Mouse (Mus musculus): ENCODE data around the gene Fastkd1.
"Not testable (repeated sequence)": the region's sequence is repeated elsewhere in the genome, so short reads cannot be mapped to it uniquely, and the experiment has no call there.

Gene Fastkd1

DNA sequence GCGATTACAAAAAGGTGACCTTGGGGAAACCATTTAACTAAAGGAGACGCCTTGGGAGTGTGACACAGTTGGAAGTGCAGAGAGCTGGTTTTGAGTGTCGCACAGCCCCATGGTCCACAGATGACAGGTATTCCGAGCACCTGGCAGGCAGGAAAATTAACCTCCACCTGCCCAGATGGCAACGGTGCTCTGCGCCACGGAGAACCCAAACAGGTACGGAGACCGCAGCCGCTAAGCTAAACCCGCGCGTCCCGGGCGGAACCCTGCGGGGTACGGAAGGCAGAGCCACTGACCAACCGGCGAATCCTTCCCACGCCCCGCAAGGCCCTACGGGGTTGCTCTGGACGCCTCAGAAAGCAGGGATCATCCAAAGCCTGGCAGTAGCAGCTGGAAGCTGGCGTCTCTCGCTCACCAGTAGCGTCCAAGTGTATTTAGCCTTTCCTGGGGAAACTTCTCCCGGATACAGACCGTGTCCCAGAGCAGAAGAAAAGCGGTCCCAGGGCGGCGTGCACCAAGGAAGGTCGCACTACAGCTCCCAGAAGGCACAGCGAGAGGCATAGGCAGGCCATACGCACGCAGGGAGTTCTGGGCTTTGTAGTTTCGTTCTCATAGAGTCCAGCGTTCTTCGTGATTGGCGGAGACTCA lies at the start of gene Fastkd1:
Gene Fastkd1 (minus strand): TSS at position 536 of the 645 bp plus-strand sequence.
- DNase-seq (ENCODE audit: low spot score in 2 of 2): peak; percentile 76

GRCm38 (mm10) chr2:69760980-69761379 lies 47.7 kb upstream of the Fastkd1 start:
- no peak for DNase-seq (ENCODE audit: low spot score in 2 of 2)

- no peak for DNase-seq (ENCODE audit: low spot score in 2 of 2)
Measured at GRCm38 (mm10) chr2:69745091-69745490, 31.8 kb upstream of the Fastkd1 start.

- DNase-seq (ENCODE audit: low spot score in 2 of 2): no peak
Measured at GRCm38 (mm10) chr2:69723519-69723825, 10.2 kb upstream of the Fastkd1 start.

GRCm38 (mm10) chr2:69722650-69723518 lies 9.6 kb upstream of the Fastkd1 start:
- DNase-seq (ENCODE audit: low spot score in 2 of 2): peak; percentile 83 to 93

GRCm38 (mm10) chr2:69722273-69722649 lies 8.9 kb upstream of the Fastkd1 start, which contains the start of gene Ppig:
Gene Ppig (plus strand): TSS chr2:69722545.
- DNase-seq (ENCODE audit: low spot score in 2 of 2): no peak

DNA sequence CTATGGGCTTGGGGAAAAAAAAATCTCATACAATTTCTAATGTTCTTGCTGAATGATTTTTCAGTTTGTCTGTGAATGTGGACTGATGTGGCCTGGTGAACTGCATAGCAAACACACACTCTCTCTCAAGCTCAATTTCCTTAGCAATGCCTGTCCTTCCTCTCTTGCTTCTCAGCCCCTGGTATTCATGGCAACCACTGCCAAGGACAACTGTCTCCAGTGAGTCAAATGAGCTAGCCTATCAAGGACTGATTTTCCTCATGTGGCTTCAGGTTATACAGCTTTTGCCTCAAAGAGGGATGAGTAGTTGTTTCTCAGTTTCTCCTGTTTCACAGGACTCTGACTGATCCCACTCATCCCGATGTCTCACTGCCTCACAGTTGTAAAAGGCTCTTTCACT lies 5.8 kb upstream of the Fastkd1 start:
- DNase-seq (ENCODE audit: low spot score in 2 of 2): no peak

DNA sequence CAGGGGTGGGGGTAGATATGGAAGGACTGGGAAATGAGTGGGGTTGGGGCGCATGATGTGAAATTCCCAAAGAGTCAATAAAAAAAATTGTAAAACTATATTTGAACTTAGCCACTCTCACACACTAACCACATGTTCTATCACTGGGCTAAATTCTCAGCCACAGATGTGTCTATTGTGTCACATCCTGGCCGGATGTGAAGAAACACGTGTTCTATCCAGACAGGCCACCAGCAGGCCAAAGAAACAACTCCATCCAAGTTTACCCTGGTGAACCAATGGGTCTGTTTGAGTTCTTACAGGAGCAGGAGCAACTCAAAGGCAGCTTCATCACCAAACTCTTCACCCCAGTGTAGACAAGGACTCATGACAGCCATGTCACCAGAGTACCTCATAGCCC lies 3.2 kb upstream of the Fastkd1 start:
- no peak for DNase-seq (ENCODE audit: low spot score in 2 of 2)

DNA sequence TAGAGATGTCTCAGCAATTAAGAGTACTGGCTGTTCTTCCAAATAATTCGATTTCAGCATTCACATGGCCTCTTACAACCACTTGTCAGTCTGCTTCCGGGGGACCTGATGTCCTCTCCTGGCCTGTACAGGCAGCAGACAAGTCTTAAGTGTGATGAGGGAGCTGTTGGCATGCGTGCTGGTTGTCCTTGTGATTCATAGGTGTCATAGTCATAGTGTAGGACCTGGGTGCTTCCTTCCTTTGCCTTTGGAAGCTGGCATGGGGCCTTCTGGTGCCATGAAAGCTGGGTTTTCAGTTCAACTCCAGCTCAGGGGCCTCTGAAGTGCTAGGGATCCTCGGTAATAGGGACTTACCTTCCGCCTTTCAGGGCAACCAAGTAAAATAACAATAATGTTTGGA lies 810 bp upstream of the Fastkd1 start:
- no peak for DNase-seq (ENCODE audit: low spot score in 2 of 2)

DNA sequence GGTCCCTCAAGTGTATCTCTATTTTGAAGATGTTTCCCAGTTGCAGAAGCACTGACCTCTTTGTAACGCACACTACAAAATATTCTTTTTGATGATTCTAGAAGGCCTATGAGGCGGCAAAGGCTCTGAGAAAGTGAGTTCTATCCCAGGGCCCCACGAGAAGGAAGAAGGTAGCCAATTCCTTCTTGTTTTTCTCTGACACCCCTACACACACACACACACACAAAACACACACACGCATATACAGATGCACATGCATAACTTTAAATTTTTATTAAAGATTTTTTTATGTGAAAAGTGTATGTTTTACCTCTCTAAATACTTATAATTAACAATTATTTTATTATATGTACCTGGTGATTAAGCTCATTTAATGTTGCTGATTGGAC lies 304 bp upstream of the Fastkd1 start:
- DNase-seq (ENCODE audit: low spot score in 2 of 2): no peak

GRCm38 (mm10) chr2:69712171-69712570 lies 1.1 kb downstream of the Fastkd1 start:
- no peak for DNase-seq (ENCODE audit: low spot score in 2 of 2)

GRCm38 (mm10) chr2:69700446-69700845 lies 12.9 kb downstream of the Fastkd1 start:
- DNase-seq (ENCODE audit: low spot score in 2 of 2): no peak

DNA sequence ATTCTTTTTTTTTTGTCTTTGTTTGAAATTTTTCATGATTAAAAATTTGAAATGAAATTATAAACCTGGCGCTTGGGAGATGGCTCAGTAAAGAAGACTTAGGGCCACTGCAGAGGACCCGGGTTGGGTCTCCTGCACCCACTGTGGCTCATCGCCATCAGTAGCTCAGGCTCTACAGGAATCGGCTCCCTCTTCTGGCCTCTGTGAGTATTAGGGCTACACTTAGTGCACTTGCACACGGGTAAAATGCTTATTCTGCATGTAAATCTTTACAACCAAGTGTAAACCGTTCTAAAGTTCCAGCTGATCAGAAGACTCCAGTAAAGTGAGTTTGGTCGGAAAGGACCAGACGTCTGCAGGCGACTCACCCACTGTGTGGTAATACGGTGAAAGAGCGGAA lies 19.8 kb downstream of the Fastkd1 start:
- no peak for DNase-seq (ENCODE audit: low spot score in 2 of 2)

DNA sequence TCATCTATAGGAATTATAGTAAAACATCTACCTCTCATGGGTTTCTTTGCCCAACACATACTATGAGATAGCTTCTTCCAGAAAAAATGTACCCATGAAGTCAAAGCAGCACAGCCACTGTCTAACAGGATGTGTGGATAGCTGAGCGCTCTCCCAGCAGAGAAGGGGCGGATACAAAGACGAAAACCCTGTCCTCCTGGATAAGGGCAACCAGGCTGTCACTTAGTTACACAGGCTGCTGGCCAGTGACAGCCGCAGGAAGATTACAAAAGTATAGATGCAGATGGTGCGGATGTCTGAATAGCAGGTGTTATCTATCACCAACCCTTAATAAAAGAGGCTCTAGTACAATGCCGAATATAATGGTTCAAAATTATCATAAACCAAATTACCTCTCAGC lies 22.5 kb downstream of the Fastkd1 start:
- DNase-seq (ENCODE audit: low spot score in 2 of 2): no peak

- no peak for DNase-seq (ENCODE audit: low spot score in 2 of 2)
Measured at GRCm38 (mm10) chr2:69690214-69690613, 23.1 kb downstream of the Fastkd1 start.

- DNase-seq (ENCODE audit: low spot score in 2 of 2): no peak
Measured at GRCm38 (mm10) chr2:69684488-69684887, 28.8 kb downstream of the Fastkd1 start.

- no peak for DNase-seq (ENCODE audit: low spot score in 2 of 2)
Measured at GRCm38 (mm10) chr2:69683036-69683805, 30.1 kb downstream of the Fastkd1 start.

DNA sequence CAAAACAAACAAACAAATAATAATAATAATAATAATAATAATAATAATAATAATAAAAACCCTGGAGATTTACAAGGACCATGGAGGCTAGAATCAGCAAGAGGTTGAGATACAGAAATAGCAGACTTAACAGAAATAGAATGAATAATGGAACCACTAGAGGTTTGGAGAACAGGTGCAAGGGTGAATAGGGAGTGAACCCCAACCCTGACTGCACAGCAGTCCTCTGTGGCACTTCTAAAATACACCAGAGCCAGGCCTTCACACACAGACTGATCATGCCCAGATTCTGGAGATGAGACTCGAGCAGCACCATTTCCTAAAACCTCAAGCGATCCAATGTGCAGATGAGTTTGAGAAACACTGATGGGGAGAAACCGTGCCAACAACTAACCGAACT lies 31.4 kb downstream of the Fastkd1 start:
- DNase-seq (ENCODE audit: low spot score in 2 of 2): no peak

DNA sequence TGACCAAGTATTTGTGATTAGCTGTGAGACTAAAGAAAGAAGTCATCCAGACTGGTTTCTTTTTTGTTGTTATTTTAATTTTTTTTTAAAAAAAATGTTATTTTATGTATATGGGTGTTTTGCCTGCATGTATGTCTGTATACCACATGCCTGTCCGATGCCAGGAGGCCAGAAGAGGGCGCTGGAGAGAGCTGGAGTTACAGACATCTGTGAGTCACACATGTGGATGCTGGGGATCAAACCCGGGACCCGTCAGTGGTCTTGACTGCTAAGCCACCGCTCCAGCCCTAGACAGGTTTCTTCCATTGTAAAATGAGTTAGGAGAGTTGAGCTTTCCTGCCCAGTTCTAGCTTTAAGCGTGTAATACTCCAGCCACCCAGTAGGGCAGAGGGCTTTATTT lies 33.3 kb downstream of the Fastkd1 start:
- DNase-seq (ENCODE audit: low spot score in 2 of 2): no peak

- not testable (repeated sequence) for DNase-seq (ENCODE audit: low spot score in 2 of 2)
Measured at GRCm38 (mm10) chr2:69677215-69677614, 36.1 kb downstream of the Fastkd1 start.

GRCm38 (mm10) chr2:69676713-69677112 lies 36.6 kb downstream of the Fastkd1 start:
- no peak for DNase-seq (ENCODE audit: low spot score in 2 of 2)

GRCm38 (mm10) chr2:69675266-69675665 lies 38.0 kb downstream of the Fastkd1 start:
- DNase-seq (ENCODE audit: low spot score in 2 of 2): no peak

DNA sequence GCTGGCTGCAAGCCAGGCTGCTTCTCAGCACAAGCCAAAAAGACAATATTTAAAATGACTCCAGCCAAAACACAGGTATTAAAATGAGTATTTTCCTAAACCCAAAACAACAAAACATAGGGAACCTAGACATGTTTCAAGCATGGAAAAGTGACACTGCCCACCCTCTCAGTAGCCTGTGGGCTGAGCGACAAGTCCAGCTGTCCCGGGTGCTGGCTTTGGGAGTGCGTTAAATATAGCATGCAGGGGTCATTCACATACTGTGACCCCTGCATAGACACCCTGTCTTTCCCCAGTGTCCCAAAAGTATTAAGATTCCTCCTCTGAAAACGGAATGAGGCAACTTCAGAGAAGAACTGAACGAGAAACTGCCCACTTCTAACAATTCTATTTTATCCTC lies 39.6 kb downstream of the Fastkd1 start:
- DNase-seq (ENCODE audit: low spot score in 2 of 2): no peak

Measured in urinary bladder, postnatal 4 days (tissue).